Mouse (Mus musculus) retina, postnatal 7 days (tissue): ENCODE measurements around the gene Cul9.
"Not testable (repeated sequence)": the region's sequence is repeated elsewhere in the genome, so short reads cannot be mapped to it uniquely, and the experiment has no call there.

Source experiments
- DNase-seq: peaks from one replicate; pipeline ENCODE4 v3.0.0-alpha.2; 2012; ENCODE audit warnings: low read depth, low spot score

The Cul9 gene

DNA sequence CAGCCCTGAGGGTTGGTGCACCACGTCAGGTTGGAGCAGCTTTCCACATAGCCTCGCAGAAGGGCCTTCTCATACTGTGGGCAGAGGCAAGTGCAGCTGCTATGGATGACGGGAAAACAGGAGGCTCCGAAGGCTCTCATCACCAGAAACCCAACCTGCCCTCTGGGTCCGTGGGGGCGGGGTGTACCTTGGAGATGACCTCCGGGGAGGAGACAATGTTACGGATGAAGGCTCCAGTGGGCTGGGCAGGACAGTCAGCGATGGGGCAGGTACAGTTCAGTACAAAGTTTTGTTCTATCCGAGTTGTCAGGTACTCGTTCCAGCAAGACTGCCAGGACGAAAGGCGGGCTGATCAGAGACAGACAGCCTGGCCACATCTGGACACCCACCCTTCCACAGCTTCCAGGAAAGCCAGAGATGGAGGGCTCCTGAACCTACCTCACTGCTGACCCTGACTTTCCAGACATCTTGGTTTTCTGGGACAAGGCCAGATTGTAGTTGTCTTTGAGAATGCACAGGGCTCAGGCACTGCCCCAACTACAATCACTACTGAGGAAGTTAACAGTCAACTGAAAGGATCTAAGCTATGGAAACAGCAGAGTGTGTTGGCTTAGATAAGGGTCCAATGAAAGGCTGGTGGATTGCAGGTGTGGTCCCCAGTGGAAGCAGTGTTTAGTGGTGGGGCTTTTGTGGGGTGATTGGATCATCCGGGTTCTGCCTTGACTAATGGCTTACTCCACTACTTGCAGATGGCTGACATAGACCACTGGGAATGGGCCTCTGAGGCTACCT is 42.1 kb downstream of the Cul9 start:
- DNase-seq = no peak

GRCm38 (mm10) chr17:46502775-46503174 is 43.4 kb downstream of the Cul9 start:
- no peak for DNase-seq

- no peak for DNase-seq
These were observed 48.2 kb downstream of the Cul9 start for GRCm38 (mm10) chr17:46497956-46498355.

DNA sequence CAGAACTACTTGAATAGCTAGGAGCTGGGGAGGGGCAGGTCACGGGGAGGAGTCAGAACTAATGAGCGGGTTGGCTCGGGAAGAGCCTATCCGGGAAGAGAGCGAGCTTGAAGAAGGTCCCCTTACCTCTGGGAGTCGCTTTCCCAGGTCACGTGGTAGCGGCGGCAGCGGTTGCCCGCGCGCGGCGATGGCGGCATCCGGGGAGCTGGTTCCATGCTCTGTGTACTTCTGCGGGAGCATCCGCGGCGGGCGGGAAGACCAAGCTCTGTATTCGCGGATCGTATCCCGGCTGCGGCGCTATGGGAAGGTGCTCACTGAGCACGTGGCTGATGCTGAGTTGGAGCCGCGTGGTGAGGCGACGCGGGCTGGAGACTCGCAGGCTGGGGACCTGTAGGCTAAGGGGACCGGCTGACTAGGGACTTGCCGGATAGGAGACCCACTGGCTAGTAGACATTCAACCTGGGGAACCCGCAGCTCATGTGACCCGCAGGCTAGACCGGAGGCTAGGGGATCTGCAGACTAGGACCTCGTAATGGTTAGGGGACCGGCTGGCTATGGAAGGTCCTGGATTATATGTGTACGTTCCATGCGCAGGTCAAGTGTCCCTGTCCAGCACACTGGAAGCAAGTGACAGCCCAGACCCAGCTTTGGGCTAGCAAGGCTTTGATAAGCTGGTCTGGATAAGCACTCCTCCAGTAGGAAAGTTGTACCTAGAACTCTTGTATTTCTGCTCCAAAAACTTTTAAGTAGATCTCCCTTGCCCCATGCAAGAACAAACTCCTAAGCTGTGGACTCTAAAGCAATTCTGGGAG is 49.4 kb downstream of the Cul9 start, which contains the start of gene Dnph1:
Gene Dnph1, plus strand, starts transcription at position 89 of the 812 bp plus-strand sequence.
- DNase-seq = peak; percentile 72

DNA sequence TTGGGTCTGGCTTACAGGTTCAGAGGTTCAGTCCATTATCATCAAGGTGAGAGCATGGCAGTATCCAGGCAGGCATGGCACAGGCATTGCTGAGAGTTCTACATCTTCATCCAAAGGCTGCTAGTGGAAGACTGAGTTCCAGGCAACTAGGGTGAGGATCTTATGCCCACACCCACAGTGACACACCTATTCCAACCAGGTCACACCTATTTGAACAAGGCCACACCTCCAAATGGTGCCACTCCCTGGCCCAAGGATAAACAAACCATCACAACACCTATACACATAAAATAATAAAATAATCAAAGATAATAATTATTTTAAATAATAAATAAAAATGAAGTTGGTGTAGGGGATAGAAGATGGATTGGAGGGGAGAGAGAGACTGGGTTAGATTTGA is 50.1 kb downstream of the Cul9 start:
- not testable (repeated sequence) for DNase-seq

GRCm38 (mm10) chr17:46495486-46495885 is 50.7 kb downstream of the Cul9 start:
- no peak for DNase-seq

DNA sequence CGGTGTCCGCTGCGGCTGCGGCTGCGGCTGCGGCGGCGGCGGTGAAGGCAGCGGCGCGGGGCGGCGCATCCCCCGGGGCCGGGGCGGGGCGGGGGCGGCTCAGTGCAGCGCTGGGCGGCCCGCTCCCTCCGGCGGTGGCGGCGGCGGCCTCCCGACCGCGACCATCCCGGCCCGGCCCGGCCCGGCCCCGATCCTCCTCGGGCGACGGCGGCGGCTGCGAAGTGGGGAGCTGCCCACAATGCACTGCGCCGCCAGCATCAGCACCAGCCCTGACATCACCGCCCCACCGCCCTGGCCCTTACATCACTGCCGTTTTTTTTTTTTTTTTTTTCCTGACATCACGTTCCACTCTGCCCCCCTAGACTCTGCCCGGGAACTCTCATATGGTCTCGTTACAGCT is 58.8 kb downstream of the Cul9 start, which contains the start of gene Ttbk1:
Gene Ttbk1, minus strand, starts transcription at position 245 of the 400 bp plus-strand sequence.
- DNase-seq = no peak

GRCm38 (mm10) chr17:46486995-46487394 is 59.2 kb downstream of the Cul9 start:
- no peak for DNase-seq

DNA sequence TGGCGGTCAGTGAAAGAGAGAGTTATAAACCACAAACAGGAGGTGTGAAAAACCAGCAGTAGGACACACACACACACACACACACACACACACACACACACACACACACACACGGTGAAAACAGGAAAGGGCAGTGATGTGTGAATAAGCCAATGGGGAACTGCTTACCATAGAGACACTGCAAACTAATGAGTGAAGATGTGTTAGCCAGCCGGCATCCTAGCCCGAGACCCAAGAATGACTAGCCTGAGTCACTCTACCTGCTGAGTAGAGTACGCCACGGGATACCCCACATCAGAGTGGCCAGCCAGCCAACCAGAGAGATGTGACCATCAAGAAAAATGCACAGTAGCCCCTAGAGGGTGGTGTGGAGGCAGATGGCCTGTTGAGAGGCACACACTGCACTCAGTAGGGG is 61.7 kb downstream of the Cul9 start:
- no peak for DNase-seq

DNA sequence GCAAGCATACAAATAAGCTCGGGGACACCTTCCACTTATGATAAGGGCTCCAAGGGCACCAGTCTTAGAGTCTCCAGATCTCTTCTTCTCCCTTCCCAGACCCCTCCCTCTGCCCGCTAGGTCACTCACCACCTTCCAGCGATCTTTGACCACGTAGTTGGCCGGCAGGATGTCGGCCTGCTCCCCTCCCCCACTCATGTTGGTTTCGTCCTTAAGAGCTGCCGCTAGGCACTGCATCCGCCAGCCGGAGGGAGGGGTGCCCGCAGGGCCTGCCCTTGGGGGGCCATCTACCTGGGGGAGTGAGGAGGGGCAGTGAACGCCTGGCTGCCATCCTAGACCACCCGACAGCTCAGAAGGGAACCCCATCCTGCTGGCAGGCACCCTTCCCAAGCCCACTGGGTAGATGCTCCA is 62.2 kb downstream of the Cul9 start:
- DNase-seq = no peak

DNA sequence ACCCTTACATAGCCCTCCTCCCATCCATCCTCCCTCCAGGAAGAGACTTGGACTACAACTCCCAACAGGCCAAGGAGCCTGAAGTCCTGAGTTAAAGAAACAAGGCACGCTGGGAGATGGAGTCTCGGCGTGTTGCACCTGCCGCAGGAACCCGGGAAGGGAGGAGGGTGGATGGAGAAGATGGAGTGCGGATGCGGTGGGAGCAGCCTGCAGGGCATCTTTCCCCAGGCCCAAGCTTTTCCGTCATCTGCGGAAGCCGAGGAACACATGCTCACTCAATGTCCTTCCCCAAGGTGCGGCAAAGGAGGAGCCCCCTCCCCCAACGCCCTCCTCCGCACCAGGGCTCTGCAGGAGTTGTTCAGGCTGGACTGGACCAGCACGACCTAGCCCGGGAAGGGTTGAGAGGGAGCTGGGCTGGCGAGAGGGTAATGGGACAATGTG is 62.6 kb downstream of the Cul9 start:
- peak; percentile 45 for DNase-seq

DNA sequence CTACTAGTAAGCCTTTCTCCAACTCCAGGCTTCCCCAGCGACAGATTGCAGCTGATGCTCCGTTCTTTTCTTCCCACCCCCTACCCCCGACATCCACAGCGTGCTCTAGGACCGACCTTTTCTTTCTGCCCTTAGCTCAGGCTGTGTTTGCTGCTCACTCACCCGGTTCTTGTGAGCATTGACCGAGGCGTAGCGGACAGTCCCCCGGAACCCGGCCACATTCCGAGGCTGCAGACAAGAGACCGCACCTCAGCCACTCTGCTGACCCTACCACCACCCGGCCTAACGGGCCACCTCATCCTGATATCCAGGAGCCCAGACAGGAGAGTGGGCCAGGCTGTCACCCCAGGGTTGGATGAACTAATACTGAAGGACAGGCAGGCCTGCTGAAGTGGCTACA is 68.9 kb downstream of the Cul9 start:
- DNase-seq = no peak

DNA sequence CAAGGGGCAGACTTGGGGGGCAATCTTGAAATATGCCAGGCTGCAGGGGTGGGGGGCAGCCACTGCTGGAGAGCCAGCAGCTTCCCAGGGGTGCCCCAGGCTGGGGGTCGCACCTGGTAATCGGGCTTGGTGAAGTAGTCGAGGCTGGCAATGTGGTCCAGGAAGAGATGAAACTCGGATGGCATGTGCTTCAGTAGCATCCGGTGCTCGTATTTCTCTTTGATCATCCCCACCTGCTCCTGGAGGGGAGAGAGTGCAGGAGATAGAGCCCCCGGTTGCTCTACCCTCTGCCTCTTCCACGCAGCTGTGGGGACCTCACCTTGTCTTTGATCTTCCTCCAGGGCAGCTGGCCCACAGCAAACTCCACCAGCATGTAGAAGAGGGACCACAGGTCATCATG is 69.6 kb downstream of the Cul9 start:
- no peak for DNase-seq

DNA sequence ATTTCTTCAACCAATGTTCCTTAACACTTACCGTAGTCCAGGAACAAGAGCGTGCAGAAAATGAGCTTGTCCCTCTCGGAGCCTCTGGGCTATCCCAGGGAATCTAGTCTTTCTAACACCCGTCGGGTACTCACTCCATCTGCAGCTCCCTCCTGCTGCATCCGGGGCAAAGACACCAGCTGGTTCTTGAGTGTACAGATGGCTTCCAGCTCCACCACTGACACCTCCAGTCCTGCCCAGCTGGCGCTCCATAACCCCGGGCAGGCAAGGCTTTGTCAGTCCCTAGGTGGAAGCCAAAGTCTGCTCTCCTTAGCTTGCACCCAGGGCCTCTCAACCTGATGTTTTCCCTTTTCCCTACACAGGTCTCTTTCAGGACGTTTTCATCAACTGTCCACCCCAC is 78.4 kb downstream of the Cul9 start:
- DNase-seq = no peak

GRCm38 (mm10) chr17:46462226-46462625 is 84.0 kb downstream of the Cul9 start:
- no peak for DNase-seq

GRCm38 (mm10) chr17:46461347-46461746 is 84.8 kb downstream of the Cul9 start:
- no peak for DNase-seq

GRCm38 (mm10) chr17:46460673-46461072 is 85.5 kb downstream of the Cul9 start:
- DNase-seq = no peak

GRCm38 (mm10) chr17:46458439-46458838 is 87.7 kb downstream of the Cul9 start:
- DNase-seq = no peak

- DNase-seq = no peak
These were observed 88.4 kb downstream of the Cul9 start for GRCm38 (mm10) chr17:46457791-46458190.

DNA sequence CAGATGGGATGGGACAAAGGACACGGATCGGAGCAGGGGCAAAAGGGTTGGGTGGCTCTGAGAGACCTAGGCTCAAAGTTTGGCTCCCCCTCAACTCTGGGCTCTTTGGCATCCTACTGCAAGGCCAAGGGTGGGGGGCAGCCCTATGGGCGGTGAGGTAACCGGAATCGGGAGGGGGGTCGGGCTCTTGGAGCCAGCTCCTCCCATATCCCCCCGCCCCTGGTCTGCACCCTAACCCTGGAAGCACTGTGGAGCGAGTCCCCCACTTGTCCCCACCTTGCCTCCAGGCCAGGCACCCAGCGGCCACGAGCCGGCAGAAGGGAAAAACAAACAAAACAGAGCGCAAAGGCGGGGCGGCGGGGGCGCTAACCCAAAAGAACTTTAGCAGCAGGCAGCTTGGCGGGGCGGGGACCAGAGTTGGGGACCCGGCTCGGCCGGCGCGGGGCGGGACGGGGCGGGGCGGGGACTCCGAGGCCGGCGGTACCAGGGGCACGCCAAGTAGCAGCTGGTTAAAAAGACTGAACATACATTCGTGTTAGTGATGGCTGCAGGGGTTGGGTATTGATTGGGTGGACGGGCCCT is 91.0 kb downstream of the Cul9 start:
- no peak for DNase-seq

DNA sequence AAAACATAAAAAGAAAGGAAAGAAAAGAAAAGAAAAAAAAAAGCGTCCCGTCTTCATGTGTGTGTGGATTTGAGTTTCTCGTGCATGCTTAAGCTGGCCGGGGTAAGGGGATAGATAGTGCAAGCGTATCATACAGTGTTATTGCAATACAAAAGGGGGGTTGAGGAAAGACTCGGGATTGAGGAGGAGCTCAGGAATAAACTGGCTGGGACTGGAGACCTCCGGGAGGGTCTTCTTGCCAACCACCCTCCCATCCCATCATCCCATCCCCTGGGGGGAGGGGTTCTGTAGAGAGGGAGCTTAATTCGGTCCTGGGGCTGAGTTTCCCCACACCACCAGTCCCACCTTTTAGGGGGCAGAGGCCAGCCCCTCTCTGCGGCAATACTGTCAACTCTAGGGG is 91.6 kb downstream of the Cul9 start:
- DNase-seq = no peak

DNA sequence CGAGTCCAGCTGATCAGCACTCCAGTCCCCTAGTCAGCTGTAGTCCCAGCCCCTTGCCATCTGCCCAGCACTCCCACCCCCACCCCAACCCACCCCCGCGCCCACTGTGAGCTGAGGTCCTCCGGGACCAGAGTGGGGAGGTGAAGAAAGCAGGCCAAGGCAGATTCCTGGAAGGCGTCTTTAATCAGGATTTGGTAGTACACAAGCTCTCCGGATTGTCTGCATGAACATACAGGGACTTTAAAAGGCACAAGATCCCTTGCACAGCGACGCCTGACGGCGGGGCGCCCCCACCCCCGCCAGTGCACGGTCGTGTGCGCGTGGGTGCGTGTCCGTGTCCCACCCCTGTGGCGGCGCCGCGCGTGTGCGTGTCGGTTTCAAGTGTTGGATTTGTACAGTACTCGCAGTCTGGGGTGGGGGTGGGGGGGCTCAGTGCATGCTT is 92.2 kb downstream of the Cul9 start:
- peak; percentile 46 for DNase-seq
